Mouse (Mus musculus): ENCODE results near the gene 4833439L19Rik.
"Not testable (repeated sequence)": the region's sequence is repeated elsewhere in the genome, so short reads cannot be mapped to it uniquely, and the experiment has no call there.

4833439L19Rik gene

DNA sequence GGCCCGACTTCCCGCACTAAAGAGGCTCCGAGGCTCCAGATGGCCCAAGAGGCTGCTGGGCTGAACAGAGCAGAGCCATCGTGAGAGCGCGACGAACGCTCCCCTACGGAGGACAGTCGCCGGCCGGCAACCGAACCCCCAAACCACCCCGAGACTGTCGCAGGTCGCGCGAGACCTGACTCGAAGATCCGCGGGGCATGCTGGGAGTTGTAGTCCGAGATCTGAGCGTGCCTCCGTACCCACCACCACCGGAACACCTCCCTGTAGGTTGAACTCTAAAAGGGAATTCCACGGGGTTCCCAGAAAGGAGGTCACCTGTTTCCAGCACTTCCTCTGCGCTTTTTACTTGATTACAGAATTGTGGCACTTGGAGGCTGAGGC lies at the start of gene 4833439L19Rik:
4833439L19Rik (minus strand) TSS at position 235 of the 381 bp plus-strand sequence.
- peak; percentile 97 for DNase-seq

GRCm38 (mm10) chr13:54613141-54613540 lies 47.9 kb upstream of the 4833439L19Rik start:
- not testable (repeated sequence) for DNase-seq

- peak; percentile 93 for DNase-seq
Observed at GRCm38 (mm10) chr13:54610972-54611754, 45.9 kb upstream of the 4833439L19Rik start, which contains the start of gene Cltb. TSS of gene Cltb (minus strand) at chr13:54611344.

GRCm38 (mm10) chr13:54610613-54610971 lies 45.4 kb upstream of the 4833439L19Rik start:
- no peak for DNase-seq

DNA sequence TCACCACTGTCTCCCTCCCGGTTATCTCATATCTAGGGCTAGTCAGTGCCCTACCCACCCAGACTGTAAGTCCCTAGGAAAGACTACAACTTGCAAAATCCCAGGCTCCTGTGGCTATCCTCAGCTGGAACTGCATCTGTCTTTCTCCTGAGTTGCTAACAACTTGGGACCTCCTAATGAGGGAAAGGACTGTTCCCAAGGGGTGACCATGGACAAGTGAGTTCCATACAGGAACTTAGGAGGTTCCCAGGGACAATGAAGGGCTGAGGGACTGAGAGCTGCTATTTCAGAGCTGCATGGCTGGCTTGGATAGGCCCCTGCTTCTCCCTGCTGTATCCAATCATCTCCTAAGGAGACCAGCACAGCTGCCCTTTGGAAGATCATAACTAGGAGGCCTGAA lies 44.1 kb upstream of the 4833439L19Rik start:
- no peak for DNase-seq

DNA sequence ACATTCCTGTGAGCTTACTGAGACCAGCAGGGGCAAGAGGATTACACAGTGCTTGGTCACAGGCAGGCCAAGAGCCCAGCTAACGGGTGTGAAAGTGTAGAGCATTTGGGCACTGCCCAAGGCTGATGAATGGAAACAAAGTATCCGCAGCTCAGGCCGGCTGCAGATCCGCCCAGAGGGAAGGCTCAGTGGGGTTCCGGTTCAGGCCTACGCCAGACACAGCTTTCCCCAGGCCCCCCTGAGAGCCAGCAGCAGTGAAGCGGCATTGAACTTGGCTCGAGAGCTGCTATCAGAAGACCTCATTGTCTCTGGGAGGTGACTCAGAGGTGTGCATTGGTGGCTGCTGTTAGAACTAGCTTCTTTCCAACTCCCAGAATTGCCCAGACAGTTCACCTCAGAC lies 43.4 kb upstream of the 4833439L19Rik start:
- DNase-seq = peak; percentile 24

- no peak for DNase-seq
Observed at GRCm38 (mm10) chr13:54608002-54608401, 42.8 kb upstream of the 4833439L19Rik start.

GRCm38 (mm10) chr13:54607204-54607603 lies 42.0 kb upstream of the 4833439L19Rik start:
- DNase-seq = no peak

DNA sequence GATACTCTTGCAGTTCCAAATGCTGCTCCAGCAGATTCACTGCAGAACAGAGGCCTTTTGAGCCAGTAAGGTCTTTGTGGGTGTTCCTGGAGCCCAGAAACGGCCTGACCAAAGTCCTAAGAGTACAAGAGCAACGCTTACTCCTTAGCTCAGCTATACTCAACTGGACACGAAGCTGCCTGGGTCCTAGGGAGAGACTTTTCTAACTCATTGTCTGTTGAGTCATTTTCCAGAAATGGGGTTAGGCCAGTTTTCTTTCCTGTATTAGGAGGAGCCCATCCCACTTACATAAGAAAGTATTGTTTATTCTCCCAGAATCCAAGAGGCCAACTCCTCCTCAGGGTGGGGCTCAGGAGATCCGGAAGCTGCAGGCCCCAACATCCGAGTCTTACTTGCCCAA lies 40.2 kb upstream of the 4833439L19Rik start:
- DNase-seq = no peak

- no peak for DNase-seq
Observed at GRCm38 (mm10) chr13:54604221-54604620, 39.0 kb upstream of the 4833439L19Rik start.

- no peak for DNase-seq
Observed at GRCm38 (mm10) chr13:54603501-54603900, 38.3 kb upstream of the 4833439L19Rik start.

DNA sequence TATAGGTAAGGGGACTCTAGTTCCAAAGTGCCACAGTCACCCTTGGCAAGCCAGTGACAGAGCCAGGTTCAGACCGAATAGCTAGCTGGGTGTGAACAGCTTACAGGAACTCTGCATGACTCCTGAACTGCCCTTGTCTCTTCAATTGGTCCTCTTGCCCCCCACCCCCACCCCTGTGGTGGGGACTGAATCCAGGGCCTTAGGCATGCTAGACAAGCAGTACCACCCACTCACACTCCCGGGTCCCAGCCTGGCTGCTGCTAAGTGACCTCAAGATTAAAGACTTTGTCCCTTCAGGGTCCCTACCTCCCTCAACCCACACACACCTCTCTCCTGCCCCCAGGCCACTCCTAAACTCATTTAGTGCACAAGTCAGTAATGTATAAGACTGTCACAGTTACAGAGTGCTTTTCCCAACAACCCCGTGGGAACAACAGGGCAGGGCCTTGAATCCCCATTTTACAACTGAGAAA lies 37.4 kb upstream of the 4833439L19Rik start:
- DNase-seq = no peak

- no peak for DNase-seq
Observed at GRCm38 (mm10) chr13:54598622-54599143, 33.4 kb upstream of the 4833439L19Rik start.

- DNase-seq = no peak
Observed at GRCm38 (mm10) chr13:54596870-54597269, 31.6 kb upstream of the 4833439L19Rik start.

DNA sequence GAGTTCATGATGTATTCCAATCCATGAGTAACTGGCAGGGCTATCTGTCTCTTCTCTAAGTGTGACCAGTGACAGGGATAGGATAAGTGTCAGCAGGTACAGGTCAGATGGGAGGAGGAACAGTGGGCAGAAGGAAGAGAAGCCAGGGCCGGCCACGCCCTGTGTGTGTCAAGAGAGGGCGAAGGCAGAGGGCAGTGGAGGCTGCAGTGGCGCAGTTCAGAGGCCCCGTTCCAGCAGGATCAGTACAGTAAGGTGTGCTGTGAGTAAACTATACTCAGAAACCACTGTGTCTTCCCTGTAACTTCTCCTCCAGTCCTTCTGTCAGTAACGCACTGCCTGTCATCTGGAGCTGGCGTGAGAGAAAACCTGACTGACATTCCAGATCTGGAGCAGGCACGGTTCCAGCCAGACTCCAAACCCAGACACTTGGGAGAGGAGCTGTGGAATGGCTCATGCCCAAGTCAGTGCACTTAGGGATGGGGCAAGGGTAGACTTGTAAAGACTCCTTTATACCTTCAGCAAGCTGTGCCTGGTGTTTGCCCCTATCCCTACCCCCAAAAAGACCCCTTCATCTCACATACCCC lies 31.0 kb upstream of the 4833439L19Rik start:
- DNase-seq = no peak

- DNase-seq = no peak
Observed at GRCm38 (mm10) chr13:54593617-54594016, 28.4 kb upstream of the 4833439L19Rik start.

DNA sequence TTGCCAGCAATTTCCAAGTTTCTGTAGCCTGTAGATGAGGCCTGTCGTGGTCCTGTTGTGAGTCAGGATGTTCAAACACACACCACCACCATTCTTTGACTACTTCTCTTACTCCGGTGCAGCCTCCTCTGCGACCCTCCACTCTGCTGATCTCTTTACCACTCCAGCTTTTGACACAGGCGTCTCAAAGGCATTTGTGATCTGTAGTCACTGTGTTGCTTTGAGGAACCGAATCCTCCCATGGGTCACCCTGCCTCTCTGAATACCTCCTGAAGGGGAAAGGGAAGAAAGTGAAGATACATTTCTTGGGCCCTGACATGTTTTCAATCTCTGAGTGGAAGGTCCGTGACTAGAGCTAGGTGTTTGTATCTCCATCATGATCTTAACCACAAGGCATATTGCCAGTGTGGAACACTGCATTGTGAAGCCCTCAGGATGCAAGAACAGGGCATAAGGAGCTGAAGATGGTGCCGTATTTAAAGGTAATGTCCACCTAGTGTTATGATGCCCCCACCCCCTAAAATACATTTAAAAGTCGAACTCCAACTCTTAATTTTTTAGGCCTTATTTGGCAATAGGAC lies 26.6 kb upstream of the 4833439L19Rik start:
- no peak for DNase-seq

DNA sequence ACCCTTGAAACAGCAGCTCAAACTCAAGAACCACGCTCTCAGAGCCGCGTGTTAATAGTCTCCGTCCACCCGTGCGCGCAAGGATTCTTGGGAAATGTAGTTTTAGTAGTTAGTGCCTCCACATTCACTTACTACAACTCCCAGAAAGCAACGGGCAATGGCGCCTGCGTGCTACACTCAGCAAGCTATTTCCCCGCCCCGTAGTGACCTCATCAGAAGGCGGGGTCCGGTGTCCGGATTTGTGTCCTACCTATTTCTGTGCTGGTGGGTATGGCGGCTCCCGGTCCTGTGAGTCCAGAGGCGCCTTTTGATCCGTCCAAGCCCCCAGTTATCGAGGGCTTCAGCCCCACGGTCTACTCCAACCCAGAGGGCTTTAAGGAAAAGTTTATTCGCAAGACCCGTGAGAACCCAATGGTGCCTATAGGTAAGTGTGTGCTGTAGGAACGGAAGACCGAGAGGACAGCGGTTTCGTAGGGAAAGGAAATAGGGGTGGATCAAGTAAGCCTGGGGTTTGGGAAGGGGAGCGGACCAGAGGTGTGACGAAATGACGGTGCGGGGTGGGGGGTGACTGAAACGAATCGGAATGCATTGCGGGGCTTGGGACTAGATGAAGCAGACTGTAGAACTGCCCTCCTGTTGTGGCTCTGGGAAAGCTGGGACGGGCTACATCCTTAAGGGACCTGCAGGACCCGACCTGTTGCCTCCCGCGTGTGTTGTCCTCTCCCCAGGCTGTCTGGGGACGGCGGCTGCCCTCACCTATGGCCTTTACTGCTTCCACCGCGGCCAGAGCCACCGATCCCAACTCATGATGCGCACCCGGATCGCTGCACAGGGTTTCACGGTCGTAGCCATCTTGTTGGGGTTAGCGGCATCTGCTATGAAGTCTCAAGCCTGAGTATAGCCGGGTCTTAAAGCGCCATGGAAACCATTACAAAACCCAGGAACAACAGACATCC lies 25.0 kb upstream of the 4833439L19Rik start, which contains the start of the genes Nop16 and Higd2a:
Nop16 (minus strand) TSS at position 95 of the 956 bp plus-strand sequence.
Higd2a (plus strand) TSS at position 212 of the 956 bp plus-strand sequence.
- DNase-seq = peak; percentile 97

DNA sequence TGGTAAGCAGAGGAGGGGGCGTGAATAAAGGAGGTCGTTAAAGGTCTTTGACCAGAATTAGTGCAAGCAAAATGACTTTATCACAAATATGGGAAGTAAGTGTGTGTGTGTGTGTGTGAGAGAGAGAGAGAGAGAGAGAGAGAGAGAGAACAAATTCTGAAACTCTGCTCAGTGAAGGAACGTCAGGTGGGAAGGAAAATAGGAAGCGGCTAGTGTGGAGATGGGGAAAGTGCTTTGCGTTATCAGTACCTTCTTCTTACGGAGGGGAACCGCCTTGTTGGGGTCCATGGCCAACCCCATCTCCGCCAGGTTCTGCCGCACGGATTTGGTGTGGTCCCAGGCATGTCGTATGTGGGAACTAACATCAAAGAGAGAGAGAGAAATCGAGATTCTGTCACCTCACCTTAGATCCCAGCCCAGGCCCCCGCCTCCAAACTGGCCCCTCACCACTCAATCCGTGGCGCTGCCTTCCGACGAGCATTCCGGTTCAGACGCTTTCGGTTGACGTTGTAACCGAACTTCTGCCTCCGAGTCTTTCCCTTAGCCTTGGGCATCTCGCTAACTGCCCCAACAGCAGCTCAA lies 24.3 kb upstream of the 4833439L19Rik start:
- DNase-seq = no peak

- no peak for DNase-seq
Observed at GRCm38 (mm10) chr13:54585831-54586230, 20.6 kb upstream of the 4833439L19Rik start.

DNA sequence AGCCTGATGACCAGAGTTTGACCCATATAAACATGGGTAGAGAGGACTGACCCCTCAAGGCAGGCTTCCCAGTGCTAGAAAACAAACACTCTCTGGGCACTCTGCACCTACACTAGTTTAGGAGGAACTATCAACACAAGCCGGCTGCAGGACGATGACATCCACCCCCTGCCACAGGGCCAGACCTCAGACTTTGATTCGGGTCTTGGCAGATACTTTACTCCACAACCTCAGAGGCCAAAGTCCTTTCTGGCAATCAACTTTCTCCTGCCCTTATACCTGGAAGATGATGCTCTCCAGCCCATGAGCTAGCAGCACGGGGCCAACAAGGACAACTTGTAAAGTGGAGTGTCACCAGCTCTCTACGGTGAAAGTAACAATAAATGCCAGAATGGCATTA lies 17.6 kb upstream of the 4833439L19Rik start:
- DNase-seq = no peak

DNA sequence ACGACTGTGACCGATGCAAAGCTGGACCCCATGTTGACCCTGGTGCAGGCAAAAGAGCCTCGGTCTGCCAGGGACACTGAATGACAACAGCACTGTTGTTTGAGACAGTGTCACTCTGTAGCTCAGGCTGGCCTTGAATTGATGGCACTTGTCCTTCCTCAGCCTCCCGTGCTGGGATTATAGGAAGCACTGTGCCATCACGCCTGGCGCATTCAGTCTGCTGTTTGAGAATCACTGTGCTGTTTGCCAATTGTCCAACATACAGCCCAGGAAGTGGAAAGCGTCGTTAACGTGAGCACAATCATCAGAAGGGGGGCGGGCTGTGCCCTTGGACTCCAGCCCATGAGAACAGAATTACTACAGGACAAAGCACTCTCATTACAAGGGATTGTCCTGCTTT lies 16.9 kb upstream of the 4833439L19Rik start:
- no peak for DNase-seq

Measured in lung, postnatal 14 days (tissue).